In the genomic region with DNA sequence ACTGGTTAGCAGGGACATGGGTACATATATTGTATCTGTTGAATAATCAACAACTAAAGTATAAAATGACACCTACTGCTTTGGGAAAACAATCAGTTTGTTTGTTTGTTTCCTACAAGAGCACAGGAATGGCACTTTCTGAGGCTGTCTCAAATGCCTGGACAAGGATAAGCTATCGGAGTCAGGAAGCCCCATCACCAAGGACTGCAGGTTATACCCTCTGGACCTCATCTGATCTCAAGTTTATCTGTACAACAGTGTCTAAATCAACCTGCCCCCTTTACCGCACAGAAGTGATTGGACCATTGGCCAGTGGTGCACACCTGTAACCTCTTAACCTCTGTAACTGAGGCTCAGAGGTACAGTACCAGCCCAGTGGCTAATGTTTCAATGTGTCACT, we compare ENCODE assay signal across 16 mouse cellular contexts.
"Had no signal": no experiment of that assay in that cellular context is flagged by ENCODE, and none has a peak within 500 bp of the region (broad histone marks: within the 10 kb centered on the region; RNA-seq: fewer than 3 reads in every experiment).

No protein-coding gene starts in this region.

- H3K4me1 ChIP-seq: stomach, embryonic 15.5 days had no signal

- H3K9me3 ChIP-seq: neural tube, embryonic 13.5 days; neural tube, embryonic 15.5 days; stomach, embryonic 15.5 days had no signal

- H3K36me3 ChIP-seq: neural tube, embryonic 15.5 days; stomach, embryonic 15.5 days had no signal

- H3K4me3 ChIP-seq: neural tube, embryonic 13.5 days; neural tube, embryonic 15.5 days; stomach, embryonic 15.5 days had no signal

- H3K27ac ChIP-seq: neural tube, embryonic 13.5 days; neural tube, embryonic 15.5 days; stomach, embryonic 15.5 days; stomach, postnatal 0 days had no signal

- H3K9ac ChIP-seq: neural tube, embryonic 13.5 days; neural tube, embryonic 15.5 days; stomach, embryonic 15.5 days had no signal

- H3K4me2 ChIP-seq: neural tube, embryonic 13.5 days; neural tube, embryonic 15.5 days; stomach, embryonic 15.5 days had no signal

- DNase-seq: retina, postnatal 1 day; right cerebral cortex, adult 18-20 months; right cerebral cortex, postnatal 14 days; right cerebral cortex, postnatal 25 days; right cerebral cortex, postnatal 4 days; spleen, adult 18-20 months; thymus, adult 18-20 months; thymus, adult 2 months; thymus, postnatal 14 days; thymus, postnatal 25 days; thymus, postnatal 36 days; thymus, postnatal 4 days had no signal

- H3K27me3 ChIP-seq: neural tube, embryonic 13.5 days; neural tube, embryonic 15.5 days; stomach, embryonic 15.5 days had no signal
